Mouse (Mus musculus): ENCODE data around the gene Itgb1bp1. TPM values are rescaled to one million over a fixed set of nuclear protein-coding genes. Genes with fewer than 3 reads are reported as not detected.

Itgb1bp1 gene
- polyA plus RNA-seq, 1 experiment: 135 TPM

DNA sequence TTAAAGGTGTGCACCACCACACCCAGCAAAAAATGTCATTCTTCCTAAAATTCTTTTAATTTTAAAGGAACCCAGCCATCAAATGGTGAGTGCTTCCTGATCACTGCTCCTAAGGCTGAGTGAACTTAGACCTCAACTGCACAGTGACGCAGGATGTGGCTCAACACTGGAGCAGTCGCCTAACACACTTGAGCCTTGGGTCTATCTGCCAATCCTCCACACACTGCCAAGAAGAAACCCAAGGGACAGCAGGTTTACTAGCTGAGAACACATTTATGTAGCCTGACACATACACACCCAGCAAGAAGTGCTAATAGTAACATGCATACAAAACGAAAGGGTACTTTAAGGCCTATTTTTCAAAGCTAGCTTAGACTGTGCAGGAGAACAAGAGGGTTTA lies 40.2 kb upstream of the Itgb1bp1 start:
- Histone ChIP-seq H3K36me3 (ENCODE audit: control insufficient read depth, insufficient read depth, low read length) (peaks cover 4% of the 10 kb centered on the region), H3K4me1 (ENCODE audit: control insufficient read depth, insufficient read depth, low read length) (no peaks in the 10 kb centered on the region), H3K4me3 (ENCODE audit: control insufficient read depth, low read depth, low read length) (no peak overlapping the region), H3K27me3 (ENCODE audit: control insufficient read depth, insufficient read depth, low read length) (no peaks in the 10 kb centered on the region), H3K27ac (ENCODE audit: control insufficient read depth, insufficient read depth, low read depth, low read length) (no peak overlapping the region)
- TF ChIP-seq POLR2A (IDR thresholded peaks at IDR 0.05; ENCODE audit: control insufficient read depth, low read depth, low read length) (no peak), CTCF (IDR thresholded peaks at IDR 0.05; ENCODE audit: control insufficient read depth, insufficient read depth, insufficient replicate concordance, low read depth, low read length) (no peak)

DNA sequence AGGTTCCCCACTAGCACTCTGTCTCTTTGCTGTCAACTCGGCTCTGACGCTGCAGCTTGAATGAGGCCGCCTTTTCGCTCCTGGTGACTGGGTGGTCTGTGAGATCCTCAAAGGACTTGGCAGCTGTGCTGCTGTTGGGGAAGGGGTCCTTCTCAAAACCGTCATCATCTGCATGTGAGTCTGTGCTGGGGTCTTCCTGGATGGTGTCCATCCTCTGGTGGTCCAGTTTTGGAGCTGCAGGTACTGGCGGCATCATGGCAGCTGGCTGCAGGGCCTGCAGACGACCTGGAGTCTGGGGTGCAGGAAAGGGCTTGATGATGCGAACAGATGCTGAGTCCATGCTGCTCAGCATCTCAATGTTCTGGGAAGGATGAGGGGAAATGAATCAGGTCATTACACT lies 39.2 kb upstream of the Itgb1bp1 start:
- no peak overlapping the region for H3K27ac ChIP-seq (ENCODE audit: control insufficient read depth, insufficient read depth, low read depth, low read length)
- no peaks in the 10 kb centered on the region for H3K4me1 ChIP-seq (ENCODE audit: control insufficient read depth, insufficient read depth, low read length)
- H3K36me3 ChIP-seq (ENCODE audit: control insufficient read depth, insufficient read depth, low read length): peaks cover 4% of the 10 kb centered on the region
- no peak overlapping the region for H3K4me3 ChIP-seq (ENCODE audit: control insufficient read depth, low read depth, low read length)
- no peaks in the 10 kb centered on the region for H3K27me3 ChIP-seq (ENCODE audit: control insufficient read depth, insufficient read depth, low read length)
- no peak for TF ChIP-seq POLR2A (IDR thresholded peaks at IDR 0.05; ENCODE audit: control insufficient read depth, low read depth, low read length)

DNA sequence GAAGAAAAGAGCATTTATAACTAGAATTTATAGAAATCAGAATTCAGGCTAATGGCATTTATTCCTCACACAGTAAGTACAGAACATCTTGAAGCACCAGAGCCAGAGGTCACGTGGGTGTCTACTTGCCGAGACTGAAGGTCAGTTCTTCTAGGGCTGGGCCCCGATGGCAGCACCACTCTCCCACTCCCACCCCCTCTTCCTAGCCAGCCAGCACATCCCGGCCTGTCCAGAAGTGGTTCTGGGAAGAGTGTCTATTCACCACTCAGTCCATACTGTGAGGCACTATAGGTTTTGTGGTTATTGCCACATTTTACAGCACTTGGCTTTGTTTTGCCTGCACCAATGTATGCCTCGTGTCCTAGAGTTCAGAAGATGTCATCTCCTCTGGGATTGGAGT lies 38.0 kb upstream of the Itgb1bp1 start:
- H3K4me1 ChIP-seq (ENCODE audit: control insufficient read depth, insufficient read depth, low read length): no peaks in the 10 kb centered on the region
- TF ChIP-seq POLR2A (IDR thresholded peaks at IDR 0.05; ENCODE audit: control insufficient read depth, low read depth, low read length) (no peak), CTCF (IDR thresholded peaks at IDR 0.05; ENCODE audit: control insufficient read depth, insufficient read depth, insufficient replicate concordance, low read depth, low read length) (no peak)
- peaks cover 1% of the 10 kb centered on the region for H3K36me3 ChIP-seq (ENCODE audit: control insufficient read depth, insufficient read depth, low read length)
- H3K27ac ChIP-seq (ENCODE audit: control insufficient read depth, insufficient read depth, low read depth, low read length): no peak overlapping the region
- no peaks in the 10 kb centered on the region for H3K27me3 ChIP-seq (ENCODE audit: control insufficient read depth, insufficient read depth, low read length)
- no peak overlapping the region for H3K4me3 ChIP-seq (ENCODE audit: control insufficient read depth, low read depth, low read length)

DNA sequence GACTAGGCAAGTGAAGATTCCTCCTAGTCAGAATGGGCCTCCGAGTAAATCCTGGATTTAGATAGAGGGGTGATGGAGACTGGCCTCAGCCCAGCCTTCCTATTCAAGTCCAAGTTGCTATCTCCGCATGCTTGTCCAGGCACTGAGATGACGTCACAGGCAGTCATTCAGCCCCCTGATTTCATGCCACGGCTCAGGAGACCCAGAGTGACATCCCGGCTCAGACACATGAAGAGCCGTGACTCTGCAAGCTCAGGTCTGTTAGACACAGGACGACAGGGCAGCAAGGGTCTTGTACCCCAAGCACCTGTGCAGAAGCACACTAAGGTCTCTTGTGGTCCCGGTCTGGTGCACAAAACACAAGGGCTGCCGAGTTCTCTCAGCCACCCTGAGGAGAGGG lies 36.8 kb upstream of the Itgb1bp1 start:
- peaks cover 1% of the 10 kb centered on the region for H3K36me3 ChIP-seq (ENCODE audit: control insufficient read depth, insufficient read depth, low read length)
- no peaks in the 10 kb centered on the region for H3K27me3 ChIP-seq (ENCODE audit: control insufficient read depth, insufficient read depth, low read length)
- TF ChIP-seq POLR2A (IDR thresholded peaks at IDR 0.05; ENCODE audit: control insufficient read depth, low read depth, low read length) (no peak), CTCF (IDR thresholded peaks at IDR 0.05; ENCODE audit: control insufficient read depth, insufficient read depth, insufficient replicate concordance, low read depth, low read length) (no peak)
- no peaks in the 10 kb centered on the region for H3K4me1 ChIP-seq (ENCODE audit: control insufficient read depth, insufficient read depth, low read length)
- no peak overlapping the region for H3K4me3 ChIP-seq (ENCODE audit: control insufficient read depth, low read depth, low read length)
- no peak overlapping the region for H3K27ac ChIP-seq (ENCODE audit: control insufficient read depth, insufficient read depth, low read depth, low read length)

DNA sequence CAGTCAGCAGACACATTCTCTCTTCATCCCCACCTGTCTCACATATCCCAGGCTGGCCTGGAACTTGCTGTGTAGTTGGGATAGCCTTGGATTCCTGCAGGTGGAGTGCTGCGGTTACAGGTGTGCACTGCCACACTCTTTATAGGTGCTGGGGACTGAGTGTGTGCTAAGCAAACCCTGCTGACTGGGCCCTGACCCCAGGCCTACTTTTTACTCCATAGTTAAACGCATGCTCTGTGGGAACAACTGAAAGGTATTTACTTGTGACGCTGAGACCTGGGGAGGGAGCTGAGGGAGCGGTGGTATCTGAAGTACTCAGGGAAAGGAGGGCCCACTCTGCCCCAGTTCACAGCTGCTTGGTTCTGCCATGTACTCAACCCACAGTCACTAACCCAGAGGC lies 36.2 kb upstream of the Itgb1bp1 start:
- no peaks in the 10 kb centered on the region; the same call in 1 of the 2 replicates for H3K4me1 ChIP-seq (ENCODE audit: control insufficient read depth, insufficient read depth, low read length)
- no peaks in the 10 kb centered on the region for H3K27me3 ChIP-seq (ENCODE audit: control insufficient read depth, insufficient read depth, low read length)
- no peak for TF ChIP-seq CTCF (IDR thresholded peaks at IDR 0.05; ENCODE audit: control insufficient read depth, insufficient read depth, insufficient replicate concordance, low read depth, low read length)
- TF ChIP-seq POLR2A (IDR thresholded peaks at IDR 0.05; ENCODE audit: control insufficient read depth, low read depth, low read length): no peak
- peaks cover 1% of the 10 kb centered on the region for H3K36me3 ChIP-seq (ENCODE audit: control insufficient read depth, insufficient read depth, low read length)
- no peak overlapping the region for H3K4me3 ChIP-seq (ENCODE audit: control insufficient read depth, low read depth, low read length)
- no peak overlapping the region for H3K27ac ChIP-seq (ENCODE audit: control insufficient read depth, insufficient read depth, low read depth, low read length)

DNA sequence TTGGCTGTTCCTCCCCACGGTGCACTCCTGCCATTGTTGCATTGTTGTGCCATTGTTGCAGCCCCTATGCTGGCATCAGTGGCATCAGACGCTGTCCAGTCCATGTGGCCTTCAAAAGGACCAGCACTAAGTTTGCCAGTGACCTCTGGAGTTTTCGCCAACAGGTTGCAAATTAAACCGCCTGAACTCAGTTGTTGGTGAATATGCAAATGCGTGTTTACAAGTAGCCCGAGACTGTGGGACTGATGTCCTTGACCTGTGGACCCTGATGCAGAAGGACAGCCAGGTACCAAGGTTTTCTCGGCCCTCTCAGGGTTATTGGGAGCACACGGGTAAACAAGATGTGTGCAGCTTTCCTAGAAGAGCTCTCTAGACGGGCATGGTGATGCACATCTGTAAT lies 35.1 kb upstream of the Itgb1bp1 start:
- Histone ChIP-seq H3K27ac (ENCODE audit: control insufficient read depth, insufficient read depth, low read depth, low read length) (no peak overlapping the region), H3K36me3 (ENCODE audit: control insufficient read depth, insufficient read depth, low read length) (peaks cover 1% of the 10 kb centered on the region), H3K27me3 (ENCODE audit: control insufficient read depth, insufficient read depth, low read length) (no peaks in the 10 kb centered on the region), H3K4me3 (ENCODE audit: control insufficient read depth, low read depth, low read length) (no peak overlapping the region), H3K4me1 (ENCODE audit: control insufficient read depth, insufficient read depth, low read length) (peaks cover 2% of the 10 kb centered on the region; the same call in 1 of the 2 replicates)
- TF ChIP-seq POLR2A (IDR thresholded peaks at IDR 0.05; ENCODE audit: control insufficient read depth, low read depth, low read length): no peak
- TF ChIP-seq CTCF (IDR thresholded peaks at IDR 0.05; ENCODE audit: control insufficient read depth, insufficient read depth, insufficient replicate concordance, low read depth, low read length): no peak

DNA sequence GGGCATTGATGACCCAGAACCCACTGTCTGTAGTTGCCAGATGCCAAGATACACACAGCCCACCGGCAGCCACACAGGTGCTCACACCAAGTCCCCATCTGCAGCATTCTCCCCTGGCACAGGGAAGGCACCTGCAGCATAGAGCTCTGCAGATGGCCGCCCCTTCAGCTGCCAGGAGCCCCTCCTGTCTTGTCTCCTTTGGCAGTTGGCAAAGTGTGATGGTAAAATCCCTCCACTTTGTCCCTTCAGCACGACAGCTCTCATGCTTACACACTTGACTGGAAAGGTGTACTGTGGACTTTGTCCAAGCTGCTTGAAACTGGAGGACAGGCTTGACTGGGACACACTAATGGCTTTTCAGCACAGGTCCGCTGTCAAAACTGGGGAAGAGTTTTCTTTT lies 34.2 kb upstream of the Itgb1bp1 start:
- no peaks in the 10 kb centered on the region for H3K27me3 ChIP-seq (ENCODE audit: control insufficient read depth, insufficient read depth, low read length)
- no peak overlapping the region for H3K27ac ChIP-seq (ENCODE audit: control insufficient read depth, insufficient read depth, low read depth, low read length)
- no peak overlapping the region for H3K4me3 ChIP-seq (ENCODE audit: control insufficient read depth, low read depth, low read length)
- TF ChIP-seq CTCF (IDR thresholded peaks at IDR 0.05; ENCODE audit: control insufficient read depth, insufficient read depth, insufficient replicate concordance, low read depth, low read length) (no peak), POLR2A (IDR thresholded peaks at IDR 0.05; ENCODE audit: control insufficient read depth, low read depth, low read length) (no peak)
- peaks cover 1% of the 10 kb centered on the region for H3K36me3 ChIP-seq (ENCODE audit: control insufficient read depth, insufficient read depth, low read length)
- H3K4me1 ChIP-seq (ENCODE audit: control insufficient read depth, insufficient read depth, low read length): peaks cover 5% of the 10 kb centered on the region
